Mouse (Mus musculus) right cerebral cortex, postnatal 4 days (tissue): Measurements from ENCODE around the gene Hras.
A peak's percentile ranks its signal among the peaks of the same experiment; 100 is the strongest.

Experiments
- DNase-seq: peaks from one replicate; pipeline ENCODE4 v3.0.0-alpha.2; 2022

The Hras gene

DNA sequence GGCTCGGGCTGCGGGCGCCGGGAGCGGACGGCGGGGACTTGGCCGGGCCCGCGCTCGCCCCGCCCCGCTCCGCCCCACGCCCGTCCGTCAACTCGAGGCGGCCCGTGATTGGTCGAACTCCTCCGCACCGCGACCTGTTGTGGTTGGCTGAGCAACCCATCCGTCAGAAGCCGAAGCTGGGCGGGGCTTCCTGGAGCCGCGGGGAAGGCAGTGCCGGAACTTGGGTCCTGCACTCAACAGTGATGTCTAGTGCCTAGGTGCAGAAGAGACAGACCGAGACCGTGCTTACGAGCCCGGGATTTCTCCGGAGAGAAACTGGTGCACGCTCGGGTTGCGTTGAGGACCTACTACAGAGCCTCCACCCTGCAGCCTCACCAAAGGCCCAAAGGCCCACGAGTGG is at the start of gene Hras, which contains the start of gene Lrrc56:
Gene Hras (minus strand): TSS at position 58 of the 400 bp plus-strand sequence.
Gene Lrrc56 (plus strand): TSS at position 210 of the 400 bp plus-strand sequence.
- peak; percentile 97 for DNase-seq

DNA sequence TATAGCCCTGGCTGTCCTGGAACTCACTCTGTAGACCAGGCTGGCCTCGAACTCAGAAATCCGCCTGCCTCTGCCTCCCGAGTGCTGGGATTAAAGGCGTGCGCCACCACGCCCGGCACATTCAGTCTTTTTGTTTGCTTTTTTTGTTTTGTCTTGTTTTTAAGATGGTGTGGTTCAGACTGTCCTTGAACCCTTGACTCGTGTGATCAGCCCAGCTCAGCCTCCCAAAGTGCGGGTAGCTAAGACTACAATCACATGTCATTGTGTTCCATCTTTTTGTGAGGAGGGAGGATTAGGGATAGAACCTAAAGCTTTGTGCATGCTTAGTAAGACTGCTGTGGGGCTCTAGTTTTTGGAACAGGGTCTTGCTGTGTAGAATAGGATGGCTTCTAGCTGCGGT is 37.7 kb upstream of the Hras start:
- DNase-seq: no peak

DNA sequence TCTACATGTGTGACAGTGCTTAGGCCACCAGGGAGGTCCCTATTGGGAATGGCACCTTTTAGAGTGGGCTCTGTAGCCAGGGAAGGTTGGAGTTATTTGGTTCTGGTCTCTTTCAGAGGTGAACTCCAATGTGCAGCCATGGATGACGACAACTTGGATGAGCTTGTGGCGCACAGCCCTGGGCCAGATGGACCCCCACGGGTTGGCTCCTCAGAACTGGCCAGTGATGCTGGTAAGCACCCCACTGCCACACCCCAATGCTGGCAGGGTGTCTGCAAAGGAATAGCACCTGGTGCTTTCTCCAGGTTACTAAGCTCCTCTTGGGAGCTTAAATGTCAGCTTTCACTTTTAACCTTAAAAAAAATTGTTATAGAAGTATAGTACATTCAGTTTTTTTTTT is 37.3 kb upstream of the Hras start:
- no peak for DNase-seq

DNA sequence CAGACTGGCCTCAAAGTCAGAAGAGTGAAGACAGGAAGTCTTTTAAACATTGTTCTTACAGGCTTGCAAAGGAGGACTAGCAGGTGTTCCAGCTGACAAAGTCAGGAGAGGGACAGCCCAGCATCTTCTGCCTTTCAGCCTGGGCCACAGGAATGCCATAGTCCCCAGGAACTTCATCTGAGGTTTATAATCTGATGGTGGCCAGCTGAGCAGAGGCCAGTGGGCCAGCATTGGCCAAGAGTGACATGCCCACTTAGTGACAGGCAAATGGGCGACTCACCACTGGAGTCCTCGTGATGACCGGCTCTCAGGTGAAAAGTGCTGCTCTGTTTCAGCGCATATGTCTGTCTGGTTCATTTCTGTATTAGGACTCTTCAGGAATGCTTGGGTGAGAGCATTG is 36.8 kb upstream of the Hras start:
- no peak for DNase-seq

DNA sequence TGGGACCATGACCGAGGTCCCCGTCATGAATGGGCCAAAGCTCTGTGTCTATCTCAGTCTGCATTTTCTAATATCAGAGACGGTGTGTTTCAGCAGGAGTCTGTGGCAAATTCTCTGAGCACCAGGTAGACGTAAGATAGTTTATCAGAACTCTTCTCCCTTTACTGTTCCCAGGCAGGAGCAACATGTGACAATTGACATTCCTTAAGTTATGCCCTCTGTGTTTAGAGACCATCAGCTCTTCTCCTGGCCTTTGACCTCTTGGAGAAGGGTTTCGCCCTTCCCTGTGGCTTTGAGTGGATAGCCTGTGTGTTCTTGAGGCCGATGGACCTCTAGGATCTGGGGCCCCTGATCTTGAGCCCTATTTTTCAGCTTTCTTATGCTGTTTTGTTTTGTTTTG is 35.9 kb upstream of the Hras start:
- no peak for DNase-seq

DNA sequence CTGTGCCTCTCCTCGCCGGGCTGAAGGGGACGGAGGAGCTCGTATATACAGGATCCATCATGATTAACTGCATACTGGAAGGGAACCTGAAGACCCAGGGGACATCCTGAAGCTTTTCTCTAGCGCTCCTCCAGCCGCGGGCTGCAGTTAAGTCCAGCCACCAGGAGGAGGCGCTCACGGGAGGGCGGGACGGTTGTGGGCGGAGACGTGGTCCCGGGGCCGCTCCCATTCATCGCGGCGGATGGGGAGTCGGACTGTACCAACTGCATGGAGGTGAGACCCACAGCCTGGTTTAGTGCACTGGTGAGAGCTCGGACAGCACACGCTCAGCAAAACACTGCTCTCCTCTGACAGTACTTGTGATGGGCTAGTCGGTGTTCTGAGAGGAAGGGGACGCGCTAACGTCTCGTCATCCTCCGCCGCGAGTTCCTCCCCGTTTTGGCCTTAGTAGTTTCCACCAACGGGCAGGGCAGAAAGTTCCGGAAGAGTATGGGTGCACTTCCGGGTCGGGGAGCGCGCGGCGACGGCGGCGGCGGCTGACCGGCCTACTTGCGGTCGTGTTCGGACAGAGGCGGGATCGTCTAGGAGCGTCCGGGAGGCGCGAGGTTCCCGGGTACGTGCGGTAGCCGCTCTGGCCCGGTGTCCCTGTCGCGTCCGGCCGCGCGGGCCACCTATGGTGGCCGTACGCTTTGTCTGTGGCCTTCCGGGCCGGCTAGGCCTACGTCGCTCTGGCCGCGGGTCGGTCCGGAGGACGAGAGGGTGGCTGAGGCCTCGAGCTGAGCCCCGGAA is 34.7 kb upstream of the Hras start, which contains the start of gene Phrf1:
Gene Phrf1 (plus strand): TSS at position 506 of the 789 bp plus-strand sequence.
- peak; percentile 97 for DNase-seq

DNA sequence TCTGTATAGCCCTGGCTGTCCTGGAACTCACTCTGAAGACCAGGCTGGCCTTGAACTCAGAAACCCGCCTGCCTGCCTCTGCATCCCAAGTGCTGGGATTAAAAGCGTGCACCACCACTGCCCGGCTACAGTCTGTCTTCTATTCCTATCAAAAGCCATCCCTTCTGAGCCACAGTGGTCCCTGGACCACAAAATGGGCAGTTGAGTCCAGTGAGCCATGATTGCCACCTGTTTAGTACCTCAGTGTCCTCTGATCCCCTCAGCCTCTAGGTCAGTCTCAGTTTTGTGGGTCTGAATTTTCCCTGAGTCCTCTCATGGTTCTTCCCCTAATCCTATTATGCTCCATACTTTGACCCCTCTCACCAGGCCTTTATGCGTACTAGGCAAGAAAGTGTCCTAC is 34.0 kb upstream of the Hras start:
- DNase-seq: no peak

DNA sequence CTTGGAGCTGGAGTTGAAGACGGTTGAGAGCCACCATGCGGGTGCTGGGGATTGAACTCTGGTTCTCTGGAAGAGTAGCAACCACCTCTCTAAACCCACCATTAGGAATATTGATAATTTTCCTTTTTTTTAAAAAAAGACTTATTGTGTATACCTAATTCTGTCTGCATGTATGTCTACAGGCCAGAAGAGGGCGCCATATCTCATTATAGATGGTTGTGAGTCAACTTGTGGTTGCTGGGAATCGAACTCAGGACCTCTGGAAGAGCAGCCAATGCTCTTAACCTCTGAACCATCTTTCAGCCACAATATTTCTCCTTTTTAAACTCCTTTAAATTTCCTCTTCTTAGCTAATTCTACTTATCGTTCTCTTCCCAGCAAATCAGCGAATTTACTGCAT is 32.7 kb upstream of the Hras start:
- no peak for DNase-seq

DNA sequence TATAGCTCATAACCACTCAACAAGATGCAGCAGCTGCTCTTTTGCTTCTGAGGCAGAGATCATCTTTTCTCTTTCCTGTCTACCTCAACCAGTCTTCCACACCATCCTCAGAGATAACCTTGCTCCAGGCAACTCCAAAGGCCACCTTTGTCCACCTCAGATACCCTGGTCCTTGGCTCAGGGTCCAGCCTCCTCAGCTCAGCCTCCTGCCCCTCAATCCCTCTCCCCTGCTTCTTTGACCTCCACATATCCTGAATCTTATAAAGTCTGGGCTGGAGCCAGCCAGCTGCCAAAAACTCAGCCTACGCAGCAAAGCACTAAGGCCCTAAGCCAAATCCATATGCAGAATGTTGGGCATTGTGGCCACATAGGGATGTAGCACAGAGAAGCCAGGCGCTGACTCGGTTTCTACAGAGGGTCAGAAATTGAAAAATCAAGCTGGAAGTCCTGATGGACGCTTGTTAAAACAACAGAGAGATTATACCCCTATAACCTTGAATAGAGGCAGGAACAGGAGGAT is 29.0 kb upstream of the Hras start:
- DNase-seq: no peak

DNA sequence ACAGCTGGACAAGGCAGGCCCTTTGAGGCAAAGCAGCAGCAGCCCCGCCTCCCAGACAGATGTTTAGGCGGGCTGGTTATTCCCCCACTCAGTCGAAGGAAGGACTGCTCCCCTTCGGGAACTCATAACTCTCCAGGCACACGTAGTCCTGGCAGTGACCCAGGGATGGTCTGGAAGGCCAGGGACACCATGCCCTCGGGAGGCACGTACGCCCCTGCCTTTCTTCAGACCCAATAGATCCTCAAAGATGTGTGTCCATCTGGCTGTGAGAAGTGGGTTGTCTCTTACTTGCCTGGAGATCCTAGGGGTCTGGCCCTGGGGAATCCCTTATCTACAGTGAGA is 28.3 kb upstream of the Hras start:
- no peak for DNase-seq

DNA sequence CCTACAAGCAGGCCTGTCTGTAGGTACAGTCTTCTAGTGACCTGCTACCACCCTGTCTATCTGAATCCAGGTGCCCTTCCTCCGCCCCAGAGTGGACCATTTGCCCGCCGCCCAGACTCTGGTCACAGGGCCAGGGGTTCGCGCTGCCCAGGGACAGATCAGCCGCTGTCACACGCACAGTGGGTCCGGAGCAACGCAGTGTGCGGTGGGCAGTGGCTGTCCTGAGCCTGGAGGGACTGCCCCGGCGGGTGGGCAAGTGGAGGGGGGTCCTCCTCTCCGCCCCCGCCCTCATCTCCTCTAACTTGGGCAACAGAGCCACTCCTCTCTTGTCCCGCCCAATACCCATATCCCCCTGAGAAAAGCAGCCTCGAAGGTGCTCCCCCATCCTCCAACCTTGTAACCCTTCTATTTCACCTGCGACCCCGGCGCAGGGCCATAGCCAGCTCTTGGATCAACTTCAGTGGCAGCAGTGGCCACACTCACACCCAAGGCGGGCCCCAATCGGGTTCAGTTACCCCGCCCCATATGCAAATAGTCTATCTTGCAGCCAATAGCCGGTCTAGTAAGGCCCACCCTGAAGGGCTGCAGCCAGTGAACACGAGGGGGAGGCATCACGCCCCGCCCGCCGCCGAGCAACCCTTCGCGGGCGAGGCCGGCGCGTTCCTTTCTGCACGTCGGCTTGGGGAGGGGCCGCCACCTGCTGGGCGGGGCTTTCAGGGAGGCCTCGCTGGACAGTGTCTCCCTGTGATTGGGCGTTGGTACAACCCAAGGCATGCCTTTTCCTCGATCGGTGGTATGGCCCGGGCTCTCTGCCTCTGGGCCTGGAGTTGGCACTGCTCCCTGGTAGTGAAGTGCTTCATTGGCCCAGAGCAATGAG is 27.7 kb upstream of the Hras start:
- DNase-seq: peak; percentile 90

DNA sequence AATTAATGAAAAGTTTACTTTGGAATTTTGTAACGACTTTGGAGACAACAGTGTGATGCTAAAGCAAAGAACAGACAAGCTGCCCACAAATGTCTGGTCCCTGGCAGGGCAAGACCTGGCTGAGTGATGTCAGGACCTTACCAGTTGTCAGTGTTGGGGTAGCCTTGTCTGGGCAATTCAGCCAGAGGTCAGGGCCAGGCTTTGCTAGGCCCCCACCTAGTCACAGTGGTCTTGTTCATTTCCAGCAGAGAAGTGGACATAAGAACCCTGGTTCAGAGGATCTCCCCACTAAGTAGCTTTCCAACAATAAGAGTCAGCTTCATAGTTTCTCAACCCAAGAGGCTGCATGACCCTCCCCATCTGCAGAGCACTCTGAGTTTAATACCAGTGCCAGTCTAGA is 26.6 kb upstream of the Hras start:
- no peak for DNase-seq

DNA sequence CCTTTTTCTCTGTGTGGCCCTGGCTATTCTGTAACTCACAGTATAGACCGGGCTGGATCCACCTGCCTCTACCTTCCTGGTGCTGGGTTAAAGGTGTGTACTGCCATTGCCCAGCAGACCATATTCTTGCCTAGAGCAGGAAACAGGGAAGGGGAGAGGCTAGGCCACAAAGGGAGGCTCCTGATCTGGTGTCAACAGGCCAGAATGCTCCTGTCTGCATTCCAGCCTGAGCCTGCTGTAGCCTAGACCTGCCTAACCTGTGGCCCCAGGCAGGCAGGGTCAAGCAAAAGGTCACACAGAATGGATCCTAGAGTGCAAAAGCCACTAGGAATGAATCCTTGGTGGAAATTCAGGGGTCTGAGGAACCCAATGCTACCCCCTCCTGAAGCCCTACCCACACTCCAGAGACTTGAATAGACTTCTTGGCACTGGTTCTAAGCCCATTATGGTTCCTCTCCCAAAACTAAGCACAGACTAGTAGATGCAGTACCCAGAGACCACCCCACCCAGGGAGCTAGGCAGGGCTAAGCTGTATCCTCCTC is 25.8 kb upstream of the Hras start:
- DNase-seq: no peak

DNA sequence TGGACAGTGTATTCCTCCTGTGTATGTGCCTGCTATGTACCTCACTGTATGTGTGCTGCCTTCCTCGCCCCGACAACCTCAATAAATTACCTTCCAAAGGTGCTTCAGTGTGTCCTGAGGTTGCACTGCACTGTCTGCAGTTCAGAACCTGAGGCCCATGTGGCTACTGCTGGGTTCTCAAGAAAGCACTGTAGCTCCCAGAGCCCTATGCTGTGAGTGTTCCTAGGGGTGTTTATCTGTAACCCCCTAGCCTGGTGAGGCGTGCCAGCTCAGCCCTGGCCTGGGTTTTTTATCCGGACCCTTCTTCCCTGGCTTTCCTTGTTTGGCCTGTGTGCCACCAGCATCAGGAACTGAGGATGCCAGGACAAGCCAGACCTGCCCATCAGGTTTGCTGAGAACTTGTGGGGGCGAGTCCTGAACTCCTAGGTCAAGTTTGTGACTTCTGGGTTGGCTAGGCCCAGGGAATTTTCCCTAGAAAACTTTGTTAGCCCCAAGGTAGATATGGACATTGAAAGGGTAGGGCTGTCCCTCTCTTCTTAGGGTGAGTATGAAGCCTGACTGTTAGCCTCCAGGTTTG is 24.8 kb upstream of the Hras start:
- no peak for DNase-seq

DNA sequence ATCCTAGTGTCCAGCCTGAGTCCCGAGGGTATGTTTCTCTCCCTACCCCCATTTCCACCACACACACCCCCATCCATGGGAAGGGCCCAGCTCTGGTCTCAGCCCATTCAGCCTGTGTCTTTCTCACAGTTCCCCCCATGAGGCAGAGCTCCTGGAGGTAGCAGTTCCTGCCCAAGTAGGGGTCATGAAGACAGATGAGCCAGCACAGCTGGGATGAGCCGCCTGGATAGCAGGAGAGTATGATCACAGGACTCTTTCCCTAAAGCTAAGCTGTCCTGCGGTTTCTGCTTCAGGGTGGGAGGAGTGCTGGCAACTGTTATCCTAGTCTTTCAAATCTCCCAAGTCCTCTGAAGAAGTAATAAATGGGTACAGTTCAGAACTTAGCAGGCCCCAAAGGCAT is 24.3 kb upstream of the Hras start:
- no peak for DNase-seq

DNA sequence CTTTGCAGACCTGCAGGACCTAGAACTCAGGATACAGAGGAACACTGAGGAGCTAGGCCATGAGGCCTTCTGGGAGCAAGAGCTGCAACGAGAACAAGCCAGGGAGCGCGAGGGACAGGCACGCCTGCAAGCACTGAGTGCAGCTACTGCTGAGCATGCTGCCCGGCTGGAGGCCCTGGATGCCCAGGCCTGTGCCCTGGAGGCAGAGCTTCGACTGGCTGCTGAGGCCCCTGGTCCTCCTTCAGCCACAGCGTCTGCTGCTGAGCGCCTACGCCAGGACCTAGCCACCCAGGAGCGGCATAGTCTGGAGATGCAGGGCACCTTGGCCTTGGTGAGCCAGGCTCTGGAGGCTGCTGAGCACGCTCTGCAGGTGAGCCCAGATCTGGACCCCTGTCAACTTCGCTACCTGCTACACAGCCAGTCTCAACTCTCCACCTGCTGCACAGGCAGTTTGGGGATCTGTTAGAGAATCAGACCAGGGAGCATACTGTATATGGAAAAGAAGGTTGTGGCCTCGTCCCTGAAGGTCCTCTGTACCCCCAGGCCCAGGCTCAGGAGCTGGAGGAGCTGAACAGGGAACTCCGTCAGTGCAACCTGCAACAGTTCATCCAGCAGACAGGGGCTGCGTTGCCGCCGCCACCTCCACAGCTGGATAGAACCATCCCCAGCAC is 23.7 kb upstream of the Hras start:
- DNase-seq: no peak

DNA sequence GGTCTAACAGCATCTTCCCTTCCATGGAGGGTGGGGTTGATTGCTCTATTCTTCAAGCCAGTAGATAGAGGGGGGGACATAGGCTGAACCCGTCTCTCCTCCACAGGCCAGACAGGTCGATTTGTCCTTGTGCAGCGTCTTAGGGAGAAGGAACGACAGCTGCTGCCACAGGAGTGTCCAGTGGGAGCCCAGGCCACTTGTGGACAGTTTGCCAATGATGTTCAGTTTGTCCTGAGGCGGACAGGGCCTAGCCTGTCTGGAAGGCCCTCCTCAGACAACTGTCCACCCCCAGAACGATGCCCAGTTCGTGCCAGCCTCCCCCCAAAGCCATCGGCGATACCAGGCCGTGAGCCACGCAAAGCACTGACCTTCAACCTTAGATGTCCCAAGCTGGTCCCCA is 23.1 kb upstream of the Hras start:
- DNase-seq: no peak

DNA sequence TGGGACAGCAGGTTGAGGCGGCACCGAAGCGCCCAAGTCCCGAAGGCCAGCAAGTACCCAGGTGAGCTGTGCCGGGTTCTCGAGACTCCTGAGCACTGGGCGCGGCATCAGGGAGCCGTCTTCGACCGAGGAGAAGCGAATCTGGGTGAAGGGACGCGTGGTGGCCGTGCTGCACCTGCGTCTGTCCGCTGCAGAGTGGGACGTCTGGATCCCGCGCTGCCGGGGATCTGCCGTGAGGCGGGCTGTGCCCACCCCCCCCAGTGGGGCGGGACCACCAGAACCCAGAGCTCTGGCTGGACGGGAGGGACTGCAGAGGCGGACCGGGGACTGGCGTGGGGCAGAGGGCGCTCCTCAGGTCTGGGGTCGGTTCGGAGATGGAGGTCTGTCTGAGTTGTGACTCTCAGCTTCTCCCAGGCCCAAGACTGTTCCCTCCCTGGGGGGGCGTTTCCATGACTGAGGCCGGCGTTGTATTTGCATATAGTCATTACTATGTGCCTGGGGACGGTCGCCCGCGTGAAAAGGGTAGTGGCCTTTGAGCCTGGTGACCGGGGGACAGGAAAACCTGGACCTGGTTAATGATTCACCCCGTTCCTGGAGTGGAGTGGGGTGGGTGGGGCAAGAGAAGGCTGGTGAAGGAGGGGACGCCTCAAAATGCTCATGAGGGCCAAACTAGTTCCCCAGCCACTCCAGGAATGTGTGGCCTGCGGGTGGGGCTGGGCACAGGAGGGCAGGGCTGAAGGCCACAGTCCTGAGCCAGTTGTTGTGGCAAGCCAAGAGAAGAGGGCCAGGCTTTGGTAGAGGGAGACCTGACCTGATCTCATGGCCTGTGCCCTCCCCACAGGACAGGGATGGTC is 22.3 kb upstream of the Hras start:
- no peak for DNase-seq

DNA sequence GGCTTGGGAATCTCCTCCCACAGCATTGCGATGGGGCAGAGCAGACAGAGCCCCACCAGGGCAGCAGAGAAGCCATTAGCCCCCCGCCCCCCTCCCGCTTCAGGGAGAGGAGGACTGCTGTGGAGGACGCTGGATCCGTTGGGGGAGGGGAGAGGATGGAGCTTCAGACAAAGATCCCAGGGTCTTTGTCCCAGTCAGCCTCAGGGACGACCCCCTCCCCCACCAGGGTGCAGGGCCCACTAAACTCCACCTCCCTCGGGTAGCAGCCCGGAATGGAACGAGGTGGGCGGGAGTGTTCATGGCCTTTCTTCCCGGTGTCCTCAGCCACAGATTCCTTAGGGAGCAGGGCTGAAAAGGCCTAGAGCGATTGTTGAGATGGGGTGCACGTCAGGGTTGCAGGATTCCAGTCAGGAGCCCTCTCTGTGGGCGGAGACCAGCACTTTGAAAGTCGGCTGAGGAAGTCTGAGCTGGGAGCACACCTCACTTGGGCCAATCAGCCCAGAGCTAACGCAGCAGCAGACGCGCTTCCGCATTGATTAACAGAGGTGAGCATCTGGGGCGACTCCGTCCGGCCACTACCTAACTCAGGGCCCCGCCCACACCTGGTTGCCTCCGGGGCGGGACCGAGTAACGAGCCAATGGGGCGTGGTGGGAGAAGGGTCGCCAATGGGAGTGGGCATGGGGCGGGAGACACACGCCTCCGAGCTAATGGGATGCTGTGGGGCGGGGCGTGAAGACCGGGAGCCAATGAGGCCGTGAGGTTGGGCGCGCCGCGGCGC is 21.5 kb upstream of the Hras start, which contains the start of gene Rassf7:
Gene Rassf7 (plus strand): TSS at position 760 of the 779 bp plus-strand sequence.
- DNase-seq: peak; percentile 82

DNA sequence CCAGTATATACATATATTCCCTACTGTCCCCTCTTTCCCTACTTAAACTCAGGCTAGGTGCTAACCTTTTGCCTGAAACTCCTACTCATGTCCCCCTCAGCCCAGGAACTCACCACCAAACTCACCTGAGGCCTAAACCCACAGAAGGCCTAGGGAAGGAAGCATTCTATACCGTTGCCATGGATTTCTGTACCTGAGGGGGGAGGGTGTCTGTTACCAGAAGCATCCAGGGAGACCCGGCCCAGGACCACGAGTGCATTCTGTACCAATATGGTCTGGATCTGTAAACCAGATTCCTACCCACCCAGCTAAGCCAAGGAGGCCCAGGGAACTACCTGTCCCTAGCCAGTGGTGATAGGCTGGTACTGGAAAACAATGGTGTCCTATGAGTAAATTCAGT is 20.5 kb upstream of the Hras start:
- DNase-seq: no peak
